Mouse (Mus musculus) thymus, adult 2 months (tissue): ENCODE results near the gene Ccnl2.

Source experiments
- CTCF ChIP-seq: fragments of 200-500 bp; IDR thresholded peaks from 2 replicates; pipeline ENCODE4 v1.5.1; 2012; ENCODE audit warnings: mild to moderate bottlenecking, control low read depth, low read length, moderate library complexity, borderline replicate concordance; ENCODE audit not compliant: control insufficient read depth, poor library complexity, insufficient read depth; ENCODE audit errors: extremely low read depth
- POLR2A ChIP-seq: fragments of 200-500 bp; IDR thresholded peaks from 2 replicates; pipeline ENCODE4 v1.6.1; 2012; ENCODE audit warnings: mild to moderate bottlenecking, low read length, control low read depth, moderate library complexity; ENCODE audit not compliant: control insufficient read depth, poor library complexity, insufficient read depth; ENCODE audit errors: extremely low read depth

DNA sequence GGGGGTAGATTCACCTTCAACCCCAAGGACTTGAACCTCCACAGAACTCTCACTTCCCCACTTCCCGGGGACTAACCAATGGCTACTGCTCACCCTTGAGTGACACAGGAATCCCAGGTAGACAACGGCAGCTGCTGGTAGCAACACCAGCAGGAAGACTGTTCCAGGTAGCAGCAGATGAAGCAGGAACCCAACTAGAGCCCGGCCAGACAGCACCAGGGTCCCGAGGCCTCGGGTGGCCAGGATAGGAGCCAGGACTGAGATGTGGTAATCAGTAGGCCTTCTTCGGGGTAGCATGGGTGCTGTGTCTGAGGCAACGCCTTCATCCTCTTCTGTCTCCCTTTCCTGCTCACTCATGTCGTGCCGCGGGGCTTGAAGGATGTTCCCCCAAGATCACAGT, 27.0 kb upstream of the Ccnl2 start:
- TF ChIP-seq CTCF (no peak), POLR2A (no peak)
